Mouse (Mus musculus) cortical plate, adult 2 months (tissue): ENCODE measurements at regions not wholly inside any gene's neighbourhood (a gene's known extent, or its start where the extent isn't known, plus 50 kb on each side); places are given as distances from the start of the nearest gene placed in this dataset.

ENCODE experiments used
- CTCF ChIP-seq: fragments of 200-500 bp; IDR thresholded peaks from 2 replicates; pipeline ENCODE4 v1.5.1; 2011; ENCODE audit warnings: mild to moderate bottlenecking, control low read depth, low read length; ENCODE audit not compliant: insufficient read depth; ENCODE audit errors: extremely low read depth
- POLR2A ChIP-seq: fragments of 200-500 bp; IDR thresholded peaks from 2 replicates; pipeline ENCODE4 v1.6.1; 2011; ENCODE audit warnings: mild to moderate bottlenecking, low read length, control low read depth; ENCODE audit not compliant: insufficient read depth; ENCODE audit errors: extremely low read depth

GRCm38 (mm10) chr8:126800976-126801375 is 144.7 kb downstream of the Tomm20 start:
- TF ChIP-seq CTCF (no peak), POLR2A (no peak)
